Comparison of ENCODE assay signal across 14 mouse cellular contexts in genomic region chr10:33558081-33558480, GRCm38 (mm10).
DNase-seq lines count a peak whose midpoint lies in the region; ATAC-seq lines count a peak whose summit lies in the region.
"Had no signal": no experiment of that assay in that cellular context is flagged by ENCODE, and none has a peak within 500 bp of the region (broad histone marks: within the 10 kb centered on the region; RNA-seq: fewer than 3 reads in every experiment).

No protein-coding gene starts in this region.

- no peaks in the 10 kb centered on the region for H3K36me3 ChIP-seq in kidney, embryonic 16.5 days (ENCODE audit: insufficient read depth, low read length)
- H3K36me3 ChIP-seq: liver, embryonic 12.5 days had no signal

- no peak overlapping the region for H3K4me3 ChIP-seq in kidney, embryonic 16.5 days (ENCODE audit: low read length)
- H3K4me3 ChIP-seq: erythroblast, embryonic 14.5 days; liver, embryonic 12.5 days had no signal

- H3K4me1 ChIP-seq in kidney, embryonic 16.5 days (ENCODE audit: insufficient read depth, low read length), result no peaks in the 10 kb centered on the region
- H3K4me1 ChIP-seq: liver, embryonic 12.5 days had no signal

- WGBS in kidney, embryonic 16.5 days, result 18% methylated on average over 3 of the region's 3 CpGs

- no peaks in the 10 kb centered on the region for H3K9me3 ChIP-seq in kidney, embryonic 16.5 days (ENCODE audit: low read length)
- H3K9me3 ChIP-seq: liver, embryonic 12.5 days had no signal

- no peaks in the 10 kb centered on the region for H3K27me3 ChIP-seq in kidney, embryonic 16.5 days (ENCODE audit: insufficient read depth, low read length)
- H3K27me3 ChIP-seq: liver, embryonic 12.5 days had no signal

- peak; percentile 71; the same call in 1 of the 2 replicates for ATAC-seq in kidney, embryonic 16.5 days (ENCODE audit: low FRiP score, low TSS enrichment)
- ATAC-seq: liver, embryonic 12.5 days had no signal

- peak; percentile 52 for DNase-seq in layer of hippocampus, adult 9-10 months (ENCODE audit: low spot score)
- no peak for DNase-seq in layer of hippocampus, postnatal 25 days (ENCODE audit: extremely low spot score in 1 of 2, low spot score in 1 of 2)
- peak; percentile 74 for DNase-seq in Muller cell, postnatal 12 days (ENCODE audit: inconsistent ontology term)
- DNase-seq in adrenal gland, postnatal 10 days, result peak; percentile 16
- DNase-seq in thymus, postnatal 36 days, result no peak
- no peak for DNase-seq in ovary, postnatal 36 days (ENCODE audit: low spot score)
- no peak for DNase-seq in cerebellum, adult 8-10 months
- DNase-seq: cerebellum, adult 2 months; gastrocnemius, postnatal 36 days; lung, postnatal 4 days; right cerebral cortex, postnatal 25 days had no signal

- no peak overlapping the region for H3K9ac ChIP-seq in kidney, embryonic 16.5 days (replicated peaks; ENCODE audit: low read length)
- H3K9ac ChIP-seq: liver, embryonic 12.5 days had no signal

- H3K4me2 ChIP-seq in kidney, embryonic 16.5 days (replicated peaks; ENCODE audit: low read depth, low read length), result no peak overlapping the region
- H3K4me2 ChIP-seq: liver, embryonic 12.5 days had no signal

- H3K27ac ChIP-seq in kidney, embryonic 16.5 days (ENCODE audit: low read length), result 0 out of 2 replicates have a peak overlapping the region, but pooled peaks have one; percentile 12
- H3K27ac ChIP-seq: liver, embryonic 12.5 days had no signal

Comparison
In these comparisons a context has a peak if more than half of its experiments do, and no peak if none do; other contexts are left out.
1. DNase-seq: peak in layer of hippocampus, adult 9-10 months (single experiment), Muller cell, postnatal 12 days (single experiment) and adrenal gland, postnatal 10 days (single experiment); none in layer of hippocampus, postnatal 25 days (0 of 2), thymus, postnatal 36 days (0 of 2), ovary, postnatal 36 days (single experiment) and cerebellum, adult 8-10 months (single experiment).